Mouse (Mus musculus) heart, embryonic 10.5 days (tissue): ENCODE measurements at regions not wholly inside any gene's neighbourhood (a gene's known extent, or its start where the extent isn't known, plus 50 kb on each side); places are given as distances from the start of the nearest gene placed in this dataset.

Experiments
- DNase-seq: peaks from one replicate; pipeline ENCODE4 v3.0.0-alpha.2; 2017; ENCODE audit warnings: low spot score
- H3K27ac ChIP-seq: fragments of 300-500 bp; sonication (generic); 2 replicates; pipeline ENCODE4 v1.5.1; 2016; ENCODE audit warnings: mild to moderate bottlenecking
- H3K27me3 ChIP-seq: fragments of 300-500 bp; sonication (generic); 2 replicates; pipeline ENCODE4 v1.6.1; 2016; ENCODE audit warnings: mild to moderate bottlenecking; ENCODE audit not compliant: poor library complexity, insufficient read depth, severe bottlenecking
- H3K36me3 ChIP-seq: fragments of 300-500 bp; sonication (generic); 2 replicates; pipeline ENCODE4 v1.6.1; 2016; ENCODE audit warnings: mild to moderate bottlenecking, moderate library complexity
- H3K4me1 ChIP-seq: fragments of 300-500 bp; sonication (generic); 2 replicates; pipeline ENCODE4 v1.6.1; 2016; ENCODE audit warnings: mild to moderate bottlenecking
- H3K4me3 ChIP-seq: fragments of 300-500 bp; sonication (generic); 2 replicates; pipeline ENCODE4 v1.5.1; 2016; ENCODE audit warnings: mild to moderate bottlenecking, moderate library complexity
- H3K9me3 ChIP-seq: fragments of 300-500 bp; sonication (generic); 2 replicates; pipeline ENCODE4 v1.6.1; 2016; ENCODE audit warnings: mild to moderate bottlenecking, moderate library complexity
- WGBS: fragments of 180-500 bp; shearing (Covaris S2); methylation state at CpG from one replicate; pipeline ENCODE4 v1.1.7; 2016; 5-methylcytosine and 5-hydroxymethylcytosine counted together

DNA sequence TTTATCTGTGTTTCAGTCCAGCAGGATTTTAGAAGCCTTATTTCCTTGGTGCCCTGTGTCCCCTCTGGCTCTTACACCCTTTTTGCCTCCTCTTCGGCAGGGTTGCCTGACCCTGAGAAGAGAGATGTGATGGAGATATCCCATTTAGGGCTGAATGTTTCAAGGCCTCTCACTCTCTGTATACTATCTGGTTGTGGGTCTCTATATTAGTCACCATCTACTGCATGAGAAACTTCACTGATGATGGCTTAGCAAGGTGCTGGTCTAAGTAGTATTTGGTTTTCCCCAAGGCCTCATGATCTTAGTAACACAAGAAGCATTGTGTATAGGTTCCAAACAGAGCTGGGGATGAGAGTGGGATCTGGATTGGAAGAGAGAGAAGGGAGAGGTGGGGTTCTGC, 99.2 kb upstream of the N6amt1 start:
- Histone ChIP-seq H3K4me3 (no peak overlapping the region), H3K27ac (no peak overlapping the region), H3K36me3 (no peaks in the 10 kb centered on the region), H3K4me1 (peaks cover 8% of the 10 kb centered on the region), H3K27me3 (no peaks in the 10 kb centered on the region), H3K9me3 (no peaks in the 10 kb centered on the region)
- DNase-seq: no peak
- WGBS: 91% methylated on average over 1 of the region's 1 CpGs

DNA sequence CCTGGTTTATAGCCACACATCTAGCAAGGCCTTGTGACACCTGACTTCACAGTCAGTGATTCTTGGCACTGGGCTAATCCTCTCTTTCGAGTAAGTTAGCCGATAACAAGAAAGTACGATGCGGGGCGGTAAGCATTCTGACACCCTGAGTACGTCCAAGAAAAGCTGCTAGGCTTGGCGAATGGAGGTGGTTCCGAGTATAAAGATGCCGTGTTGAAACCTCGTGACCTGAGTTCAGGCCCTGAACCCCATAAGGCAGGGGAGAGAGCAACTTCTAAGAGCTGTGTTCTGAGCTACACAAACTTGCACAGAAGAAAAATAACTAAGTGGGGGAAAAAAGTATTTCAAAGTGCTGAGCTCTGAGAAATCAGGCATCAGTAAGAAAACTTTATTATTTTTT, 103.5 kb upstream of the N6amt1 start:
- Histone ChIP-seq H3K9me3 (no peaks in the 10 kb centered on the region), H3K27me3 (no peaks in the 10 kb centered on the region), H3K4me3 (no peak overlapping the region), H3K27ac (peak overlapping the region; percentile 53; the same call in 1 of the 2 replicates), H3K4me1 (peaks cover 24% of the 10 kb centered on the region), H3K36me3 (no peaks in the 10 kb centered on the region)
- 72% methylated on average over 10 of the region's 10 CpGs for WGBS
- no peak for DNase-seq

DNA sequence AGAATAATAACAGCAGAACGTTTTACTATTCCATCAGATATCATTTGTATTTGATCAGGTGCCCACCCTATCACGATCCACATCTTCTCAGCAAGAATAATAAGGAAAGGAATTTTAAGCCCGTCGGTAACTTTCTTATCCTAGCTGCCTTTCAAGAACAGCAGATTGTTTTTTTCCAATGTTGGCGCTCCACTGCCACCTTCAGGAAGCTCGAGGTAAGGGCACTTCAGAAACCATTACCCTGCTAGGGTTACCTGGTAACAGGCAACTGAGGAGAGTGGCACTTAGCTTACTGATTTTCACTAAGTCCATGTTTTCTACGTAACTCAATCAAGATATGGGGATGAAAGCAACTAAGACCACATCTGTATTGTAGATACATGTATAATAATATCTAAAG, 104.1 kb upstream of the N6amt1 start:
- Histone ChIP-seq H3K9me3 (no peaks in the 10 kb centered on the region), H3K27me3 (no peaks in the 10 kb centered on the region), H3K4me3 (no peak overlapping the region), H3K27ac (peak overlapping the region; percentile 22; the same call in 1 of the 2 replicates), H3K36me3 (no peaks in the 10 kb centered on the region), H3K4me1 (peaks cover 24% of the 10 kb centered on the region)
- no peak for DNase-seq
- WGBS: 23% methylated on average over 7 of the region's 7 CpGs

DNA sequence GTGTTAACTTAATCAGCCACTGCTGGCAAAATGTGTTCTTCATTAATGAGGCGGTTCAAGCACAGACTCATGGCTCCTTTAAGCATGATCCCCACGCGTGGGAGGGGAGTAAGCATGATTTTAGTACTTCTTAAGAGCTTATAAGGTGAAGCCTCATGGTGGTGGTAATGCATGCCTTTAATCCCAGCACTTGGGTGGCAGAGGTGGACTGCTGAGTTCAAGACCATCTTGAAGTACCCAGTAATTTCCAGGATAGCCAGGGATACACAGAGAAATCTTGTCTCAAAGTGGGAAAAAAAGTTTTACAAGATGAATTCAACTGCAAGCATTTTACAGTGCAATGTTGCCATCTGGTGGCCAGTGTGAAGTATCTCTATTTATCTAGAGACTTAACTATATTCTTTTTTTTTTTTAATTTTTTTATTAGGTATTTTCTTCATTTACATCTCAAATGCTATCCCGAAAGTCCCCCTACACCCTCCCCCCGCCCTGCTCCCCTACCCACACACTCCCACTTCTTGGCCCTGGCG, 105.4 kb upstream of the N6amt1 start:
- H3K36me3 ChIP-seq: no peaks in the 10 kb centered on the region
- no peaks in the 10 kb centered on the region for H3K27me3 ChIP-seq
- H3K4me1 ChIP-seq: peaks cover 24% of the 10 kb centered on the region
- peak overlapping the region; percentile 67; the same call in 1 of the 2 replicates for H3K27ac ChIP-seq
- H3K4me3 ChIP-seq: no peak overlapping the region
- DNase-seq: no peak
- WGBS: 46% methylated on average over 6 of the region's 6 CpGs
- H3K9me3 ChIP-seq: no peaks in the 10 kb centered on the region

DNA sequence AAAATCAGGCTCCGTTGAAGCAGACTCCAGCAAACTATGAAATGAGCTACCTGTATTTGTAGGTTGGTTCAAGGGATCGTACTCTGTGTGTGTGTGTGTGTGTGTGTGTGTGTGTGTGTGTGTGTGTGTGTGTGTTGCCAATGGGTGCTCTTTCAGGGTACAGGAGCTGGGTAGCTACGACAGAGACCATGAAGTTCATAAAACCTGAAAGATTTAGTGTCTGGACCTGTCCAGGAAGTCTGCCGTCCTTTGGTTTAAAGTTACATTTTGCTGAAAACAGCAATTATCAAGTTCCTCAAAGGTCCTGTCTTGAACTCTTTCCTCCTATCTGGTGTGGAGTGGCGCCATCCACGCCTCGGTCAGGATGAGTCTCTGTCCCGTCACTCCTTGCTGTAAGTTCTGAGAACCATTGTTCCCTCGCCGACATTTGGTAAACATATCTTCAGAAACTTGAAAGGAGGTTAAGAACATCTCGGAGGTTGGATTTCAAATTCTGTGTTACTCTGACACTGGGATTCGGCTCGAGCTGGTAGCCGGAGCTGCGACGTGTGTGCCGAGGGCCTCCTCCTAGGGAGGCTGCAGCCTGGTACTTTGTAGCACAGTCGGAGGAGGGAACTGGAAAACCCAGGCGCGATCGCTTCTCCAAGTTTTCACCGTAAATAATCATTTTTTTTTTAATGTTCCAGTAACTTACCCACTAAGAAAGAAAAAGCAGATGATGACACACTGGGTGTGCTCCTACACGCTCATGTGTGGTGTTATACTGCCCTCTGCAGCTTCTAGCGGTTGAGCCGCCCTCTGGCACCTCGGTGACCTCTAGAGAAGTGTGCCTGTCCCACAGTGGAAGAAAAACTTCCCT, 107.8 kb upstream of the N6amt1 start:
- peaks cover 20% of the 10 kb centered on the region for H3K4me1 ChIP-seq
- peak overlapping the region; percentile 82 for H3K27ac ChIP-seq
- peak overlapping the region; percentile 36 for H3K4me3 ChIP-seq
- 44% methylated on average over 26 of the region's 26 CpGs for whole genome bisulfite sequencing
- no peaks in the 10 kb centered on the region for H3K9me3 ChIP-seq
- H3K36me3 ChIP-seq: no peaks in the 10 kb centered on the region
- H3K27me3 ChIP-seq: no peaks in the 10 kb centered on the region
- DNase-seq: peak; percentile 84

DNA sequence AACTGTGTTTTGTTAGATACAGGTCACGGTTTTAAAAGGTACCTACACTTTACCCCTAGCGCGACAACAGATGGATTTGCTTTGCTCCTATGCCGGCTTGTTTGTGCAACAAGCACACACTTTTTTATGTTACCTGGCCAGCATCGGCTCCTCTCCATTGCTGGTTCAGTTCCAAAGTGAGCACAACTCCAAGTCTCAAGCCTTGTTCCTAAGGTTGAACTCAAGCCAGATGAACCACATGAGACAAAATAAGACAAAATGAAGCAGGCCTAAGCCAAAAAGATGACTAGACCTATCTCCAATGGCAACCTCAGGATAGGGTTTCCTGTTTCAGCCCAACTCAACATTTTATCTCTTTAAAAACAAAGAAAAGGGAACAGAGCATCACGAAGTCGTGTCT, 108.5 kb upstream of the N6amt1 start:
- H3K36me3 ChIP-seq: no peaks in the 10 kb centered on the region
- H3K9me3 ChIP-seq: no peaks in the 10 kb centered on the region
- 82% methylated on average over 7 of the region's 7 CpGs for WGBS
- no peak overlapping the region for H3K4me3 ChIP-seq
- no peaks in the 10 kb centered on the region for H3K27me3 ChIP-seq
- no peak for DNase-seq
- H3K27ac ChIP-seq: no peak overlapping the region
- peaks cover 17% of the 10 kb centered on the region for H3K4me1 ChIP-seq

DNA sequence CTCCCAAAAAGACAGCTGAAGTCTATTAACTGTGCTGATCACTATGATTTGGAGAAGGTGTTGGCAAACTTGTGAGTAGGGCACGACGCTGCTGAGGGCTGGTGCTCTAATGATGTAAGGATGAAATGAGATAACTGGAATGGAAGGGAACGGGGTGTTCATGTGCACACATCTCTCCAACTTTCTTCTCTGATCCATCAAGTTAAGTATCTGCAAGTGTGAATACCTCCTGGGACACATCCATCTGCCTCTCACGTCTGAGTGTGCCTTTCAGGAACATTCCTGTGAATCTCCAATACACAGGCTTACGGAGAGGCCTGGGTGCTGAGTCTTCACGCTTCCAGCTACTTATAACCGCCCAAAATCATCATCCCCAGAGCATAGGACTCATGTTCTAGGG, 112.0 kb upstream of the N6amt1 start:
- no peaks in the 10 kb centered on the region for H3K9me3 ChIP-seq
- no peak for DNase-seq
- no peak overlapping the region for H3K4me3 ChIP-seq
- H3K27me3 ChIP-seq: no peaks in the 10 kb centered on the region
- WGBS: 67% methylated on average over 7 of the region's 7 CpGs
- H3K27ac ChIP-seq: no peak overlapping the region
- H3K36me3 ChIP-seq: no peaks in the 10 kb centered on the region
- H3K4me1 ChIP-seq: peaks cover 28% of the 10 kb centered on the region

DNA sequence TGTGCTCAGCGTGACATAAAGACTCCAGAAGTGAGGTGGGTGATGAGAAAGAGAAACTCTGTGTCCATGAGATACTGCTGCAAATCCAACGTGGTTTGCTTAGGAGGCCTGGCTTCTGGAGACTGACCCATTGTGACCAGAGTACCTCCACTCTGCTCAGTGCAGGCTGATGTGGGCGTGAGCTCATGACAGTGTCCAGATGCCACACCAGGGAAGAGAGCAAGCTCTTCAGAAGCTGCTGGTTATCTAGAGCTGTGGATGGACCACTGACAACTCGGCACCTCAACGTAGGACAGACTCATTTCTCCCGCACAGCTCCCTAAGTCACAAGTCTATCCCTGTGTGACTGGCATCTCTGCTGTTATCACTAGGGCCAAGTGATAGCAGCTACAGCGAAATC, 114.9 kb upstream of the N6amt1 start:
- H3K4me1 ChIP-seq: peaks cover 20% of the 10 kb centered on the region
- peak; percentile 86 for DNase-seq
- no peaks in the 10 kb centered on the region for H3K27me3 ChIP-seq
- no peak overlapping the region for H3K4me3 ChIP-seq
- H3K36me3 ChIP-seq: no peaks in the 10 kb centered on the region
- H3K27ac ChIP-seq: 0 out of 2 replicates have a peak overlapping the region, but pooled peaks have one; percentile 36
- no peaks in the 10 kb centered on the region for H3K9me3 ChIP-seq
- 18% methylated on average over 7 of the region's 7 CpGs for WGBS

DNA sequence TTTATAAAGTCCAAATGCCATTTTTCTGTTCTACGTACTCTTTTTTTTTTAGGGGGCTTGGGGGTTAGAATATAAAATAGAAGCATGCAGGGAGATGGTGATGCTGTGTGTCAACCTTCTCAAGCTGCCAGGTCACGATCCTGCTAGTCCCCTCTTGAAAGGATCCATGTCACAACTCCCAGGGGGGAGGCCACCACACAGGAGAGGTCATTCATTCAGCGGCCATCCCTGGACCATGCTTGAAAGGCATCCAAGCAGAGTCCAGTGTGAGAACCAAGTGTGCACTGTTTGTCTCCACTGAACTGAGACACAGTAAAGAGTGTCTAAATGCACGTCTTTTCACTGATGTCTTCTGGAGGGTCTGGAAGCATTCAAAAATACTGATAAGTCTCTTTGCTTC, 119.8 kb upstream of the N6amt1 start:
- Histone ChIP-seq H3K27me3 (no peaks in the 10 kb centered on the region), H3K36me3 (no peaks in the 10 kb centered on the region), H3K9me3 (no peaks in the 10 kb centered on the region), H3K4me3 (no peak overlapping the region), H3K27ac (no peak overlapping the region), H3K4me1 (peaks cover 10% of the 10 kb centered on the region)
- DNase-seq: no peak
- WGBS: 50% methylated on average over 4 of the region's 4 CpGs

DNA sequence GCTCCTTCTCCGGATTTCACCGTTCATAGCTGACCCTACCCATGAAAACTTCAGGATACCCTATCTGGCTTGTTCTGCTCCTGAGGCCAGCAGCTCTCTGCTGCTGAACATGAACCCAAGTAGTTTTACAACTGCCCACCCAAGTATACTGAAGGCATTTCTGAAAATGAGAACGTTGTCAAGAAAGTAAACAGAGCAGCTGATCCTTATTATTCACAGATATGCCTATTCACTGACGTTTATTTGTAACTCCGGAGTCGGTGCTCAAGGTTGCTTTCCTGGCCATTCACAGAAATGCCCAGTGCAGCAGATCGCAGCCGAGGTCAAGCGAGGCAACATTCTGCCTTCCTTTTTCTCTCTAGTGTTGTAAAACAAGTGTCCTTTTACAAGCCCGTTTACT, 128.4 kb upstream of the N6amt1 start:
- 84% methylated on average over 10 of the region's 10 CpGs for WGBS
- no peak overlapping the region for H3K27ac ChIP-seq

DNA sequence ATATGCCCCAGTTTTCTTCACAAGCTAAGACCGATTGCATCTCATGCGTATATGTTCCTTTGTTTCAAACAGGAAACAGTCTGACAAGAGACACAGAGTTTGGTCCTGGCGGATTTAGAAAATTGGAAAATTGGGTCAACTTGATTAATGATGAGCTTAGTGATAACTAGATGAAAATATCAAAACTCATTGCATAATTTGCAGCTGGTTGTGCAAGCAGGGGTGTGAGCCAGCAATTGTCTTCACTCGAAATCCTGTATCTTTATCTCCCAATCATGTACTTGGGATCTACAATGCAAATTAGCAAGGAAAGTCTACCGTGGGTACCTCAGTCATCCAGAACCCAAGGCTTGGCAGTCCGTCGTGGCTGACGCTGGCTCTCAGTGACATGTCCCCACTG, 128.9 kb upstream of the N6amt1 start:
- DNase-seq: no peak
- Histone ChIP-seq H3K27ac (no peak overlapping the region), H3K27me3 (no peaks in the 10 kb centered on the region), H3K9me3 (no peaks in the 10 kb centered on the region), H3K36me3 (no peaks in the 10 kb centered on the region), H3K4me1 (peaks cover 7% of the 10 kb centered on the region; the same call in 1 of the 2 replicates), H3K4me3 (no peak overlapping the region)
- WGBS: 84% methylated on average over 8 of the region's 8 CpGs

More for the DNA sequence above, 128.4 kb upstream of the N6amt1 start:
- H3K4me3 ChIP-seq: no peak overlapping the region
- no peaks in the 10 kb centered on the region for H3K27me3 ChIP-seq
- H3K36me3 ChIP-seq: no peaks in the 10 kb centered on the region
- H3K4me1 ChIP-seq: 0 out of 2 replicates have a peak, but pooled peaks cover 4% of the 10 kb centered on the region
- no peaks in the 10 kb centered on the region for H3K9me3 ChIP-seq
- DNase-seq: no peak

DNA sequence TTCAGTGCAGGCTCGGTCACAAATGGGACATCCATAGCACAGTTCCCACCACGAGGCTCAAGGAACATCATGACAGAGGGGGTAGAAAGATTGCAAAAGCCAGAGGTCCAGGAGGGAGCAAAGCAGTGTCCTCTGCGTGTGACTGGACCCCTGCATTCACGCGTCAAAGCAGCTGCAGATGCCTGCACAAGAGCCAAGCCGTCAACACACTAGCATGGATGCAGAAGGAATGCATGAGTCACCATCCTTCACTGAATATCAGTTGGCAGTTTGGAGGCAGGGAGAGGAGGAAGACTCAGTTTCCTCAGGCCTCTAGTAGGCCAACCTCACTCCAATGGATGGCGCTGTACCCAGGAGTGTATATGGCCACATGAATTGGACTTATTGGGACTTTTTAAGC, 130.0 kb upstream of the N6amt1 start:
- Histone ChIP-seq H3K27me3 (no peaks in the 10 kb centered on the region), H3K4me1 (peaks cover 10% of the 10 kb centered on the region; the same call in 1 of the 2 replicates), H3K27ac (no peak overlapping the region), H3K4me3 (no peak overlapping the region), H3K9me3 (no peaks in the 10 kb centered on the region), H3K36me3 (no peaks in the 10 kb centered on the region)
- no peak for DNase-seq
- 60% methylated on average over 7 of the region's 7 CpGs for WGBS

DNA sequence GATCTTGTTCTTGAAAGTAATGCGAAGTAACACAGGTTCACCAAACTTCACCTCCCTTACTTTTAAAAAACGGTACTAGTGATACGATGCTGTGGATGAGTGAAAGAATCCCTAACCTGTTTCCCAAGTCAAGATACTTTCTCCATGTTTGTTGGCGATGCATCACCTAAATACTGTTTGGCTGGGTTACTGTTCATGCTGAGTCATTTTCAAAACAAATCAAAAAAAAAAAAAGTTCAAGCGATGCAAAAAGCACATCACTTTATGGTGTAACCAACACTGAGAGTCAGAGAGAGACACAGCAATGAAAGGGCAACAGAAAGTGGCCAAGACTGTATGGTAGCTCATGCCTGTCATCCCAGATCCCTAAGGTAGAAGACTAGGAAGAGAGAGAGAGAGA, 133.4 kb upstream of the N6amt1 start:
- Histone ChIP-seq H3K27me3 (no peaks in the 10 kb centered on the region), H3K27ac (no peak overlapping the region), H3K4me3 (no peak overlapping the region), H3K4me1 (peaks cover 10% of the 10 kb centered on the region; the same call in 1 of the 2 replicates), H3K36me3 (no peaks in the 10 kb centered on the region), H3K9me3 (no peaks in the 10 kb centered on the region)
- DNase-seq: no peak
- WGBS: 82% methylated on average over 5 of the region's 5 CpGs
